Mouse (Mus musculus) heart, adult 2 months (tissue): Measurements from ENCODE around the gene Gm49384.
A peak's percentile ranks its signal among the peaks of the same experiment; 100 is the strongest.

Experiments used
- CTCF ChIP-seq: fragments of 200-600 bp; IDR thresholded peaks from 2 replicates; pipeline ENCODE4 v1.8.1; 2022; ENCODE audit warnings: antibody characterized with exemption, mild to moderate bottlenecking, moderate library complexity
- EP300 ChIP-seq: fragments of 200-500 bp; IDR thresholded peaks from 2 replicates; pipeline ENCODE4 v1.6.1; 2011; ENCODE audit warnings: low read depth, low read length, control low read depth; ENCODE audit not compliant: insufficient read depth

- TF ChIP-seq EP300 (0 out of 2 replicates have a peak, but pooled peaks have one; percentile 12), CTCF (0 out of 2 replicates have a peak, but pooled peaks have one; percentile 14)
These were observed 20.3 kb downstream of the Gm49384 start, which contains the start of the genes Rpl36al and Mgat2 for GRCm38 (mm10) chr12:69183583-69184308.
